Comparison of ENCODE assay signal across 11 mouse cellular contexts in genomic region chr15:83075607-83076525, GRCm38 (mm10). TPM values are rescaled to one million over a fixed set of nuclear protein-coding genes. Genes with fewer than 3 reads are reported as not detected.
DNase-seq lines count a peak whose midpoint lies in the region; ATAC-seq and TF ChIP-seq lines count a peak whose summit lies in the region.
"Had no signal": no experiment of that assay in that cellular context is flagged by ENCODE, and none has a peak within 500 bp of the region (broad histone marks: within the 10 kb centered on the region; RNA-seq: fewer than 3 reads in every experiment).

No protein-coding gene starts in this region.

- no peaks in the 10 kb centered on the region for H3K9me3 ChIP-seq in heart, embryonic 15.5 days (replicated peaks)
- no peaks in the 10 kb centered on the region for H3K9me3 ChIP-seq in liver, embryonic 14.5 days (ENCODE audit: control insufficient read depth, low read length)
- no peaks in the 10 kb centered on the region for H3K9me3 ChIP-seq in forebrain, embryonic 12.5 days

- 40% methylated on average over 27 of the region's 27 CpGs for WGBS in heart, embryonic 15.5 days
- WGBS in liver, embryonic 14.5 days (ENCODE audit: insufficient replicate concordance): 10% methylated on average over 27 of the region's 27 CpGs
- WGBS in forebrain, embryonic 12.5 days: 70% methylated on average over 27 of the region's 27 CpGs

- H3K4me3 ChIP-seq in heart, embryonic 15.5 days: no peak overlapping the region
- no peak overlapping the region for H3K4me3 ChIP-seq in liver, embryonic 14.5 days (ENCODE audit: insufficient read depth in 1 of 2, low read depth in 2 of 2, low read length in 2 of 2)
- no peak overlapping the region for H3K4me3 ChIP-seq in forebrain, embryonic 12.5 days (replicated peaks)

- no peak for TF ChIP-seq CTCF in liver, embryonic 14.5 days (IDR thresholded peaks at IDR 0.05; ENCODE audit: low read depth)

- peaks cover 14% of the 10 kb centered on the region for H3K4me1 ChIP-seq in heart, embryonic 15.5 days (replicated peaks)
- H3K4me1 ChIP-seq in liver, embryonic 14.5 days (replicated peaks; ENCODE audit: control insufficient read depth in 2 of 2, insufficient read depth in 2 of 2, low read length in 1 of 2): no peaks in the 10 kb centered on the region
- H3K4me1 ChIP-seq in forebrain, embryonic 12.5 days: no peaks in the 10 kb centered on the region

- no peak for ATAC-seq in heart, embryonic 15.5 days (replicated peaks; ENCODE audit: insufficient number of reproducible peaks, insufficient read depth, low FRiP score, low read depth)
- ATAC-seq in liver, embryonic 14.5 days (ENCODE audit: insufficient read depth): no peak
- peak; percentile 47; the same call in 1 of the 2 replicates for ATAC-seq in monocyte, adult 5-6 weeks (replicated peaks; ENCODE audit: insufficient number of reproducible peaks, low FRiP score, low TSS enrichment, poor library complexity, severe bottlenecking)
- ATAC-seq in forebrain, embryonic 12.5 days (ENCODE audit: low FRiP score): no peak
- ATAC-seq: midbrain, embryonic 16.5 days had no signal

- no peaks in the 10 kb centered on the region for H3K36me3 ChIP-seq in heart, embryonic 15.5 days
- no peaks in the 10 kb centered on the region for H3K36me3 ChIP-seq in liver, embryonic 14.5 days (replicated peaks; ENCODE audit: control insufficient read depth, insufficient read depth, low read depth)
- H3K36me3 ChIP-seq in forebrain, embryonic 12.5 days (replicated peaks): no peaks in the 10 kb centered on the region

- no peak overlapping the region for H3K9ac ChIP-seq in heart, embryonic 15.5 days
- no peak overlapping the region for H3K9ac ChIP-seq in liver, embryonic 14.5 days (replicated peaks)
- no peak overlapping the region for H3K9ac ChIP-seq in forebrain, embryonic 12.5 days

- TF ChIP-seq EP300 in liver, embryonic 14.5 days (IDR thresholded peaks at IDR 0.05; ENCODE audit: low read depth): no peak

- no peak overlapping the region for H3K27ac ChIP-seq in heart, embryonic 15.5 days
- H3K27ac ChIP-seq in liver, embryonic 14.5 days: no peak overlapping the region
- no peak overlapping the region for H3K27ac ChIP-seq in forebrain, embryonic 12.5 days

- H3K4me2 ChIP-seq in heart, embryonic 15.5 days: 0 out of 2 replicates have a peak overlapping the region, but pooled peaks have one; percentile 1
- H3K4me2 ChIP-seq in liver, embryonic 14.5 days (ENCODE audit: low read depth): peak overlapping the region; percentile 6; the same call in 1 of the 2 replicates
- no peak overlapping the region for H3K4me2 ChIP-seq in forebrain, embryonic 12.5 days

- no peaks in the 10 kb centered on the region for H3K27me3 ChIP-seq in heart, embryonic 15.5 days
- H3K27me3 ChIP-seq in liver, embryonic 14.5 days (ENCODE audit: control insufficient read depth, insufficient read depth, low read length): peaks cover 12% of the 10 kb centered on the region
- peaks cover 7% of the 10 kb centered on the region; the same call in 1 of the 2 replicates for H3K27me3 ChIP-seq in forebrain, embryonic 12.5 days

- DNase-seq in heart, postnatal 4 days: no peak
- peak; percentile 66 for DNase-seq in CD4-positive, CD25-positive, alpha-beta regulatory T cell, adult 2 months (ENCODE audit: low read depth, low spot score)
- DNase-seq in liver, embryonic 14.5 days (ENCODE audit: low read depth in 3 of 3, low spot score in 3 of 3): no peak
- no peak for DNase-seq in MN1 (ENCODE audit: low spot score)
- no peak for DNase-seq in adrenal gland, adult 2 months
- DNase-seq: cerebellum, postnatal 36 days; kidney, adult 8-10 months had no signal

RNA-seq across cellular contexts. Expression of gene Serhl, which starts 13.4 kb away (rescaled TPM):
- polyA plus RNA-seq in heart, embryonic 15.5 days (2015; fragmentation: Nextera tagmentation; extraction: Ambion mirVana): 61.5 and 66.3 TPM in 2 replicates
- total RNA-seq in heart, postnatal 4 days (2021): 10 to 100 TPM; 73.2 to 74.7 TPM
- polyA plus RNA-seq in liver, embryonic 14.5 days (2012; rRNA removed): 6.9 and 12.4 TPM in 2 replicates
- 14.8 and 17.2 TPM in 2 replicates for polyA plus RNA-seq in liver, embryonic 14.5 days (2014; fragmentation: Nextera tagmentation; extraction: Ambion mirVana)
- total RNA-seq in monocyte, adult 5-6 weeks (2017): 16.9 to 26.7 TPM (median 20.9 TPM) in 3 replicates
- 10 to 100 TPM; 40.0 to 48.8 TPM for total RNA-seq in adrenal gland, adult 2 months (2021)
- polyA plus RNA-seq in adrenal gland, adult 2 months (2012; rRNA removed): 60.8 and 83.2 TPM in 2 replicates
- 36.0 and 45.4 TPM in 2 replicates for polyA plus RNA-seq in forebrain, embryonic 12.5 days (2016; fragmentation: Nextera tagmentation; extraction: Ambion mirVana)

RNA-seq across cellular contexts. Expression of gene Nfam1, which starts 42.8 kb away (rescaled TPM):
- polyA plus RNA-seq in heart, embryonic 15.5 days (2015; fragmentation: Nextera tagmentation; extraction: Ambion mirVana): 1.8 and 3.9 TPM in 2 replicates
- 1 to 10 TPM in 1 of 2 experiments, under 1 TPM in 1; 0.98 to 1.4 TPM for total RNA-seq in heart, postnatal 4 days (2021)
- polyA plus RNA-seq in liver, embryonic 14.5 days (2012; rRNA removed): 3.6 TPM in 2 replicates
- polyA plus RNA-seq in liver, embryonic 14.5 days (2014; fragmentation: Nextera tagmentation; extraction: Ambion mirVana): 5.0 and 5.9 TPM in 2 replicates
- total RNA-seq in monocyte, adult 5-6 weeks (2017): 156 to 182 TPM (median 181 TPM) in 3 replicates
- total RNA-seq in adrenal gland, adult 2 months (2021): 1 to 10 TPM; 3.6 to 3.8 TPM
- polyA plus RNA-seq in adrenal gland, adult 2 months (2012; rRNA removed): 2.2 and 2.9 TPM in 2 replicates
- 1.4 and 1.7 TPM in 2 replicates for polyA plus RNA-seq in forebrain, embryonic 12.5 days (2016; fragmentation: Nextera tagmentation; extraction: Ambion mirVana)

RNA-seq across cellular contexts. Expression of gene Rrp7a, which starts 46.7 kb away (rescaled TPM):
- polyA plus RNA-seq in heart, embryonic 15.5 days (2015; fragmentation: Nextera tagmentation; extraction: Ambion mirVana): 35.0 and 42.6 TPM in 2 replicates
- total RNA-seq in heart, postnatal 4 days (2021): 10 to 100 TPM; 54.6 to 56.3 TPM
- polyA plus RNA-seq in liver, embryonic 14.5 days (2012; rRNA removed): 16.0 and 23.9 TPM in 2 replicates
- 21.2 and 22.3 TPM in 2 replicates for polyA plus RNA-seq in liver, embryonic 14.5 days (2014; fragmentation: Nextera tagmentation; extraction: Ambion mirVana)
- 29.8 to 65.9 TPM (median 55.4 TPM) in 3 replicates for total RNA-seq in monocyte, adult 5-6 weeks (2017)
- total RNA-seq in adrenal gland, adult 2 months (2021): 100 to 1,000 TPM; 123 to 167 TPM
- polyA plus RNA-seq in adrenal gland, adult 2 months (2012; rRNA removed): 128 and 179 TPM in 2 replicates
- 64.8 and 65.9 TPM in 2 replicates for polyA plus RNA-seq in forebrain, embryonic 12.5 days (2016; fragmentation: Nextera tagmentation; extraction: Ambion mirVana)
